In the genomic region with DNA sequence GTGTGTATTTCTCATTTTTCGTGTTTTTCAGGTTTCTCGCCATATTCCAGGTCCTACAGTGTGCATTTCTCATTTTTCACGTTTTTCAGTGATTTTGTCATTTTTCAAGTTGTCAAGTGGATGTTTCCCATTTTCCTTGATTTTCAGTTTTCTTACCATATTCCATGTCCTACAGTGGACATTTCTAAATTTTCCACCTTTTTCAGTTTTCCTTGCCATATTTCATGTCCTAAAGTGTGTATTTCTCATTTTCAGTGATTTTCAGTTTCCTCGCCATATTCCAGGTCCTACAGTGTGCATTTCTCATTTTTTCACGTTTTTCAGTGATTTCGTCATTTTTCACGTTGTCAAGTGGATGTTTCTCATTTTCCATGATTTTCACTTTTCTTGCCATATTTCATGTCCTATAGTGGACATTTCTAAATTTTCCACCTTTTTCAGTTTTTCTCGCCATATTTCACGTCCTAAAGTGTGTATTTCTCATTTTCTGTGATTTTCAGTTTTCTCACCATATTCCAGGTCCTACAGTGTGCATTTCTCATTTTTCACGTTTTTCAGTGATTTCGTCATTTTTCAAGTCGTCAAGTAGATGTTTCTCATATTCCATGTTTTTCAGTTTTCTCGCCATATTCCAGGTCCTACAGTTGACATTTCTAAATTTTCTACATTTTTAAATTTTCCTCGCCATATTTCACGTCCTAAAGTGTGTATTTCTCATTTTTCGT, we compare ENCODE assay signal across 14 mouse cellular contexts. TPM values are rescaled to one million over a fixed set of nuclear protein-coding genes. Genes with fewer than 3 reads are reported as not detected.
DNase-seq lines count a peak whose midpoint lies in the region.
"Had no signal": no experiment of that assay in that cellular context is flagged by ENCODE, and none has a peak within 500 bp of the region (broad histone marks: within the 10 kb centered on the region; RNA-seq: fewer than 3 reads in every experiment).

No protein-coding gene starts in this region.

- peak; percentile 5 for DNase-seq in adrenal gland, adult 8-10 months
- peak; percentile 12 to 16 for DNase-seq in cerebellum, postnatal 25 days
- DNase-seq in heart, adult 18-20 months: peak; percentile 8 to 11
- peak; percentile 69 for DNase-seq in kidney, postnatal 14 days
- peak; percentile 16 to 24 for DNase-seq in layer of hippocampus, postnatal 36 days
- DNase-seq in lung, postnatal 4 days: peak; percentile 48 to 53
- peak; percentile 66 to 73 for DNase-seq in spleen, postnatal 36 days (ENCODE audit: low spot score in 2 of 2)
- peak; percentile 12 for DNase-seq in urinary bladder, postnatal 25 days (ENCODE audit: low spot score)

RNA-seq across cellular contexts. Expression of a gene that starts 4.2 kb away (rescaled TPM):
- total RNA-seq in adrenal gland, adult 8-10 months (2022): under 1 TPM in 2 of 4 experiments, not detected in 2; 0.52 to 0.62 TPM
- not detected for total RNA-seq in heart, adult 18-20 months (2021)
- total RNA-seq in layer of hippocampus, postnatal 36 days (2021): not detected
- total RNA-seq: forebrain, postnatal 0 days; heart, postnatal 14 days; left cerebral cortex, adult 2 months had no signal

RNA-seq across cellular contexts. Expression of a gene that starts 5.0 kb away (rescaled TPM):
- not detected for total RNA-seq in adrenal gland, adult 8-10 months (2022)
- total RNA-seq in heart, adult 18-20 months (2021): not detected
- not detected for total RNA-seq in layer of hippocampus, postnatal 36 days (2021)
- total RNA-seq: forebrain, postnatal 0 days; granulocyte monocyte progenitor cell, adult 5-6 weeks; heart, postnatal 14 days; hindbrain, postnatal 0 days; left cerebral cortex, adult 2 months; MEL had no signal

RNA-seq across cellular contexts. Expression of a gene that starts 6.1 kb away (rescaled TPM):
- 1 to 10 TPM in 2 of 4 experiments, not detected in 2; 1.1 to 1.5 TPM for total RNA-seq in adrenal gland, adult 8-10 months (2022)
- total RNA-seq in heart, adult 18-20 months (2021): under 1 TPM; 0.47 to 0.95 TPM
- total RNA-seq in layer of hippocampus, postnatal 36 days (2021): under 1 TPM in 1 of 2 experiments, not detected in 1; 0.92 TPM
- total RNA-seq: forebrain, postnatal 0 days; hindbrain, postnatal 0 days had no signal

RNA-seq across cellular contexts. Expression of a gene that starts 7.2 kb away (rescaled TPM):
- total RNA-seq in adrenal gland, adult 8-10 months (2022): not detected
- not detected for total RNA-seq in heart, adult 18-20 months (2021)
- not detected for total RNA-seq in layer of hippocampus, postnatal 36 days (2021)
- total RNA-seq: forebrain, postnatal 0 days; heart, postnatal 14 days; hindbrain, postnatal 0 days; left cerebral cortex, adult 2 months; MEL had no signal

RNA-seq across cellular contexts. Expression of a gene that starts 12.2 kb away (rescaled TPM):
- under 1 TPM; 0.59 to 0.92 (median 0.78) TPM for total RNA-seq in adrenal gland, adult 8-10 months (2022)
- 1 to 10 TPM in 1 of 2 experiments, not detected in 1; 1.3 TPM for total RNA-seq in heart, adult 18-20 months (2021)
- total RNA-seq in layer of hippocampus, postnatal 36 days (2021): under 1 TPM in 1 of 2 experiments, not detected in 1; 0.78 TPM
- total RNA-seq: heart, postnatal 14 days; hindbrain, postnatal 0 days; left cerebral cortex, adult 2 months had no signal

Comparison
In these comparisons a context has a peak if more than half of its experiments do, and no peak if none do; other contexts are left out.
1. Peak in every context shown above with its lines: DNase-seq.
2. DNase-seq: peak in every context shown above with its lines; median percentile 70 in spleen, postnatal 36 days; 69 in kidney, postnatal 14 days; 50 in lung, postnatal 4 days; 20 in layer of hippocampus, postnatal 36 days; 14 in cerebellum, postnatal 25 days; 12 in urinary bladder, postnatal 25 days; 10 in heart, adult 18-20 months; 5 in adrenal gland, adult 8-10 months.